Mouse (Mus musculus) layer of hippocampus, postnatal 10 days (tissue): ENCODE measurements around the gene Sppl2b. TPM values are rescaled to one million over a fixed set of nuclear protein-coding genes. Genes with fewer than 3 reads are reported as not detected.
"Not testable (repeated sequence)": the region's sequence is repeated elsewhere in the genome, so short reads cannot be mapped to it uniquely, and the experiment has no call there.

Source experiments
- DNase-seq, 2 experiments: peaks; one replicate each; pipeline ENCODE4 v3.0.0; 2021; ENCODE audit warnings: low spot score in 2 of 2
- total RNA-seq, 2 experiments: library from RNA; stranded (reverse); gene quantifications; 2 replicates each; pipeline ENCODE4 v1.2.3; 2021

The Sppl2b gene
- total RNA-seq, 2 experiments from 2014 or later = 80.4 to 97.8 TPM

DNA sequence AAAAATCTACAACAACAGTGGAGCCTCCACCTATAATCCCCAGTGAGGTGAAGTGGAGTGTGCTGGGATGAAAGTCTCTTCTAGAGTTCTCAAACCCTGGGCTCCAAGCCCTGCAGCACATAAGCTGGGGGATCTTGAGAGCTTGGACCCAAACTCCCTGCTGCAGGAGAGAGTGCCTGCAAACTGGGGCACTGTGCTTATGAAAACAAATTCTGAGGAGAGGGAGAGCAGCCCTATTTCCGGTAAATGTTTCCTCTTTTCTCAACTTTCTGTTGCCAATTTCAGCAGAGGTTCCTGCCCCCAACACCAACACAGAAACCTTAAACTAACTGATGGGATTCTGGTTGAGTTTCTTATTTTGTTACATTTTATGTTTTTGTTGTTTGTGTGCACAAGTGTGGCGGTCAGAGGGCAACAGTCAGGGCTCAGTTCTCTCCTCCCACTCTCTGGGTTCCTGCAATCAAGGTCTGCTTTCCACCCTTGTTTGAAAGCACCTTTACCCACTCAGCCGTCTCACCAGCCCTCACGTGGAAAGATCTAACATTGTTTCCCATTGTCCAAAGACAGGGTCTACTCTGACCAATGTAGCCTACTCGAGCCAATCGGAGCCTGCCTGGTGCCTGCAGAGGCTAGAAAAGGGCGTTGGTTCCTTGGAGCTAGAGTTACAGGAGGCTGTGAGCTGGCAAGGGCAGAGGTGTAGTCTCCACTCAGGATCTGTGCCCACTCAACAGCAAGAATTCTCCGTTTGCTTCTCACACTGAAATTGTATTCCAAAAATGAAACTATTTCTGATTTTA is 31.0 kb upstream of the Sppl2b start:
- no peak for DNase-seq

DNA sequence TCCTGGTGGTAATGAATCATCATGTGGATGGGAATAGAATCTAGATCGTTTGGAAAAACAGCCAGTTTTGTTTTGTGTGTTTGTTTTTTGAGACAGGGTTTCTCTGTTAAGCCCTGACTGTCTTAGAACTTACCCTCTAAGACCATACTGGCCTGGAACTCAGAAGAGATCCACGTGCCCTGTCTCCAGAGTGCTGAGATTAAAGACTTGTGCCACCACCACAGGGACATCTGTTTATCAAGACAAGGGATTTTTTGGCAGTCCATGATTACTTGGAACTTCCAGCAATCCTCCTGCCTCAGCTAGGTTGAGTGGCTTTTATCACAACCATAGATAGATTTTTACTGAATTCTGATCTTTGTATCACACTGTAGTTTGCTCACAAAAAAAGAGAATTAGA is 30.2 kb upstream of the Sppl2b start:
- no peak for DNase-seq

DNA sequence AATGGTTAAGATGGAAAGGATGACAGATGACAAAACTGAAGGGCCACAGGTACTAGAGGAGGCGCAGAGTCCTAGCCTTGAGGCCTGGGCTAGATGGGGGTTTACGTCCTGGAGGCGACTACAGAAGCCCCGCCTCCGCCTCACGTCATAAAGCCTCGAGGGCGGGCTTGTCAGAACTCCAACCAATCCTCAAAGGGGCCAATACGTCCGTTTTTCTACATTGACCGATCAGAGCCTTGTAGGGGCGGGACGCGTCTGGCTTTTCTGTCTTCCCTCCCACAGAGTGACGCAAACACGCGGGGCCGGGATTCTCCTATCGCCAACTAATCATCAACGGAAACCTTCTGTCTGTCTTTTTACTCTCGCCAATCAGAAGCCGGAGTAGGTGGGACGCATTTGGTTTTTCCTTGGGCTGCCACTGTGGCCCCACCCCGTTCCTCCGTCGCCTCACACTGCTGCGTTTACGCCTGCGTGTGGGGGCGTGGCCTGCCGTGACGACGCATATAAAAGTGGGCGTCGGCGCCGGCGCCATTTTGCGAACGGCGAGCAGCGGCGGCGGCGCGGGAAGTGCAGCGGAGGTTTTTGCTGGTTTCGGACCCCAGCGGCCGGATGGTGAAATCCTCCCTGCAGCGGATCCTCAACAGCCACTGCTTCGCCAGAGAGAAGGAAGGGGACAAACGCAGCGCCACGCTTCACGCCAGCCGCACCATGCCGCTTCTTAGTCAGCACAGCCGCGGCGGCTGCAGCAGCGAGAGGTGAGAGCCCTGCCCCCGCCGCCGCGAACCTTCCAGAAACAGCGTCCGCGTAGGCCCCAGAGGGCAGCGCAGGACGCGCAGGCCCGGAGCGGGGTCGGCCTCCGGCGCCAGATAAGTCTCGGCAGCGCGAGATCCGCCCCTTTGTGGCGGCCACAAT is 28.7 kb upstream of the Sppl2b start, which contains the start of gene Oaz1:
Gene Oaz1 (plus strand): TSS at position 506 of the 912 bp plus-strand sequence.
- DNase-seq = peak; percentile 97 to 99

DNA sequence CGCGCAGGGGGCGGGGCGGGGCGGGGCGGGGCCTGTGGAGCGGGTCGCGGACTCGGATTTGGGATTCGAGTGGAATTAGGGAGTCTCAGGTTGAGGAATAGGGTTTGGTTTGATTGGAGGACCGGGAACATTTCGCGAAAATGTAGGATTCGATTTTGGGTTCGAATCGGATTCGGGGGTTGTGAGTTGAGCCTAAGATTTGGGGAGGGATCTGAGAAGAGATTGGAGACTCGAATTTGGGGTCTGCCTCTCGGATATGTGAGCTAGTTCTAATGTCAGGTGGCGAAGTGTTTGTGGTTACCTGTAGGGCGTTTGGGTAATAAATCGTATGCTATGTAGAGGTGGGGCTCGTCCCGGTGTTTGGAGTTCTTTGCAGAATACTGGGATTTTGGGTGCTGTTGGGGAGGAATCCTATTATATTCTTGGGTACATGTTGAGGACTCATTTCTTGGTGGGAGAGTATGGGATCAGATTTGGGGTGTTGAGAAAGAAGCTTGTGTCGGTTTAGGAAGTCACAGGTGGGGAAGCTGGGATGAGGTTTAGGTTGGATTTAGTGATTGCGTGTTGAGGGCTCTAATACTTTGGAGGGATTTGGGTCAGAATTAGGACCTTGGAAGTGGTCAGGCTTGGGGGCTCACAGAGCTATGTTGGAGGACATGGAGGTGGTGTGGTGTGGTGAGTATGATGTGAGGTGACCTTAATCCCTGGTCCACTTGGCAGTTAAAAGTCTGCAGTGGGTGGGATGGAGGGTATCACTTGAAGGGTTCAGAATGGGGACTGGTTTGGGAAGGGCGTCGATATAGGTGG is 27.8 kb upstream of the Sppl2b start:
- no peak for DNase-seq

DNA sequence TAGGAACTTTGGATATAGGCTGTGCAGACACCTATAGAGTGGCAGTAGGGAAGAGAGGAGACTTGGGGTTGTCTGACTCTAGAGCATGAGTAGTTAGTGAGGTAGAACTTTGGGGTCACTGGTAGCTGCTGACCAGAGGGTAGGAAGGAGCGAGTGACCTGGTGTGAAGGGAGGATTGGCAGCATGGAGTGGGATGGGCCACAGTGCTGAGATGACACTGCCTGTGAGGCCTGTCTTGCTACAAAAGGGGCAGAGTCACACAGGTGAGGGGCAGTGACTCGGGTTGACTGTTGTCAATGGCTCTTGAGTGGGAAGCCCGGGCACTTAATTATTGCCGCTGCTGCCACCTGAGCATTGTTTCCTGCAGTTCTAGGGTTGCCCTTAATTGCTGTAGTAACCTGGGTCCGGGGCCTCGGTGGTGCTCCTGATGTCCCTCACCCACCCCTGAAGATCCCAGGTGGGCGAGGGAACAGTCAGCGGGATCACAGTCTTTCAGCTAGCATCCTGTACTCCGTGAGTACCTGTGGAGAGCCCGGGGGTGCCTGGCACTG is 27.1 kb upstream of the Sppl2b start:
- DNase-seq = no peak

DNA sequence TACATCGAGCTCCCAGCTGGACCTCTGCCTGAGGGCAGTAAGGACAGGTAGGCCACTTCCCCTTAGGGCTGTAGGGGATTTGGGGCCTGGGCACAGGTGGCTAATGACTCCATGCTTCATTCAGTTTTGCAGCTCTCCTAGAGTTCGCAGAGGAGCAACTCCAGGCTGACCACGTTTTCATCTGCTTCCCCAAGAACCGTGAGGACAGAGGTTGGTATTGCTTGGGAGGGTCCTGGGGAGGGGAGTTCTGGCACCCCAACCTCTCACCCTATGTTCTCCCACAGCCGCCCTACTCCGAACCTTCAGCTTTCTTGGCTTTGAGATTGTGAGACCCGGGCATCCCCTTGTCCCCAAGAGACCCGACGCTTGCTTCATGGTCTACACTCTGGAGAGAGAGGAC is 26.5 kb upstream of the Sppl2b start:
- DNase-seq = not testable (repeated sequence)

DNA sequence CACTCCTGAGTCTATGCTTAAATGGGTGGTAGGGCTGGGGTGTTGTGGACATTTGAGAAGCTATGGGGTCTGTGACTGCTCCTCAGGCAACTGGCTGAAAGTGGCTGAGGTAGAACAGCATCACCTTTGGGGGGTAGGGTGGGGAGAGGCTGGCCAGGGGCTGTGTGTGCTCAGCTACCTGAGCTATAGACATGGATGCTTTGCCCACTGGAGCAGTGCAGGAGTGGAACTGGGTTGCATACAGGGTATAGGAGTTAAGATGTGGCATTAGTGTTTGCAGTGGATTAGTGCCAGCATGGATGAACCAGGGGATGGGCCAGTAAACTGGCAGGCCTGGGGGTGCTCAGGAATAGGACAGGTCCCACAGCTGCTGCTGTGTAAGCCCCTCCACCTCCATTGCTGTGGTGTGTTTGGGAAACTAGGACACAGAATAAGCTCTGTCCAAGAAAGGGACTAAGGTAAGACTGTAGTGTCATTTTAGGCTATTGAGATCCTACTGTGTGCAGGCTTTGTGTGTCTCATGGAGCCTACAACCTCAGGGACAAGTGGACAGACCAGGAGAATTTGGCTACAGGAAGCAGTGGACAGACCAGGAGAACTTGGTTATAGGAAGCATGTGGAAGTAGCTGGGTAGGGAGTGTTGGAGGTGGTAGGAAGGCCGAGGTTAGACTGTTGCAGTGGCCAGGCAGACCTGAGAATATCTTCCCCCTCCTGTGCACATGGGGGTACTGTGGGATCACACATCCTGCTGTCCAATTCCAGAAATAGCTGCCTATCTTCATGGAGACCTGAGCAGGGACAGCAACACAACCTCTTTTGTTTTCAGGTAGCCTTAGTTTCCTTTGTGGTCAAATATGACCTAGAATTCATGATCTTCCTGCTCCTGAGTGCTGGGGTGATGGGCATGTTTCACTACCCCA is 25.5 kb upstream of the Sppl2b start:
- no peak for DNase-seq

DNA sequence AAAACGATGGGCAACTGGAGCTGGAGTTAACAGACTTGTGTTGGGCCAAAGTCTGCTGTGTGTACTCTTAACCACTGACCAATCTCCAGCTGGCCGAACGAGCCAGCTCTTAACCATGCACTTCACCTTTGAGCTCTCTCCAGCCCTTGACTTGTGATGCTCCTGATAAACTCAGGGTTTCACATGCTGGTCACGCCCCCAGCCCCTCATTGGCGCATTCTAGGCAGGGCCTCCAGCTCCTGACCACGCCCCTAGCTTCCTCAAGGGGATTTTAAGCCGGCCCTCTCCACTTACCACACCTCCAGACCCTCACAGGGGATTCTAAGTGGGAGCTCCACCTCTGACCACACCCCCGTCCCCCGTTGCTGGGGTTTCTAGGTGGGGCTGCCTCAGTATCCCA is 23.9 kb upstream of the Sppl2b start:
- DNase-seq = no peak

DNA sequence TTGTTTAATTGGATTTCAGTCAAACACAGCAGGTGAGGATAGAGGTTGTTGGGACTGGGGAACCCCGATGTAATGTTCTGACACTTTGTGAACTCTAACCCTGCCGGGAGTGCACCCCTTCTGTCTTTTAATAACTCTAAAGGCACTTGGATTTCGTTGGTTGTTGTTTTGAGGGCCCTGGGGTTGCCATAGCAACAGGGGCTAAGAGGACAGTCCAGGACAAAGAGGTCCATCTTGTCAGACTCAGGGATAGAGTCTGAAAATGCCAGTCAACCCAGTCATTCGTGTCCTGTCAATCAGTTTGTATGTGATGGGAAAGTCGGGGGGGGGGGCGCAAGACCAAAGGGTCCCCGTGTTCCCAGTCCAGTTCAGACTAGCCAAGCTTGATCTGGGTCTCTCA is 22.3 kb upstream of the Sppl2b start:
- DNase-seq = no peak

DNA sequence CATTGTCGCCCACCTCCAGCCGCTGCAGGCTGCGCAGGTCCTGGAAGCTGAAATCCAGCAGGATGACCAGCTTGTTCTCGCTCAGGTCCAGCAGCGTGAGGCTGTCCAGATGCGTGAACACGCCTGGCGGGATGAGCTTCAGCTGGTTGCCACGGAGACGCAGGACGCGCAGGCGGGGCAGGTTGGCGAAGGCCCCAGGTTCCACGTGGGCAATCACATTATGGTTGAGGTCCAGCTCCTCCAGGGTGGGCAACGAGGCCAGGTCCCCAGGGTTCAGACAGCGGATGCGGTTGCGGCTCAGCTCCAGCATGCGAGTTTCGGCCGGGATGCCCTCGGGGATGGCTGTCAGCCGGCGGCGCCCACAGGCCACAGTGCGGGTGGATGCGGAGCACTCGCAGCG is 19.5 kb upstream of the Sppl2b start:
- DNase-seq = no peak

DNA sequence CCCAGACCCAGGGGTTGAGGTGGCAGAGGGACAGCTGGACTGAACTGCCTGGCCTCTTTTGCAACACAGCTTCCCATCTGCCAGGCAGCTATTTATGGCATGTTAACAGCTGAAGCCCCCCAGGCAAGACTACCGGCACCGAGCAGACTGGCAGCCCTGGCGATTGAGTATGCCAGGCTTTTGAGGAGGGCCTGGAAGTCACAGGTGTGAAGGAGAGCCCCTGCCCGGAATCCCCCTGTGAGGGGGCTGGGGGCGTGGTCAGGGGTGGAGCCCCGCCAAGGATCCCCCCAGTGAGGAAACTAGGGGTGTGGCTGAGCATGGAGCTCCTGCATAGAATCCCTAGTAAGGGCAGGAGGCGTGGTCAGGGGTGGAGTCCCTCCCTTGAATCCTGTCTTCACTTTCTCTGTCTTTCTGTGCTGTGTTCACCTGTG is 18.1 kb upstream of the Sppl2b start:
- DNase-seq = no peak

DNA sequence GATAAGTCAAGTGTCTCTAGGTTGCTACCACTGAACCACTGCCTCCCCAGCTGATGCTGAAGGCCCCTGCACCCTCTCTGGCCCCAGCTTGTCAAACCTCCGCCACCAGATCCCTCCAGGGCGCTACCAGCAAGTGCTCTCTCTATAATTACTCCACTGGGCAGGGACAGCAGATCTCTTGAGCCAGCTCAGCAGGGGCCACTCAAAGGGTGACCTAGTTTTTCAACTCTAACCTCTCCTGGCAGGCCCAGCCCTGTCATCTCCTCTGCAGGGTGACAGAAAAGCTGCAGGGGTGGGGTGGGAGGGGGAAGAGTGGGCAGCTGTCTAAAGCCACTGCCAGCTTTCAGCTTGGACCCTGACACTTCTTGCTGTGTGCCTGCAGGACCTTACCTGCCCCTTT is 17.2 kb upstream of the Sppl2b start:
- DNase-seq = no peak

DNA sequence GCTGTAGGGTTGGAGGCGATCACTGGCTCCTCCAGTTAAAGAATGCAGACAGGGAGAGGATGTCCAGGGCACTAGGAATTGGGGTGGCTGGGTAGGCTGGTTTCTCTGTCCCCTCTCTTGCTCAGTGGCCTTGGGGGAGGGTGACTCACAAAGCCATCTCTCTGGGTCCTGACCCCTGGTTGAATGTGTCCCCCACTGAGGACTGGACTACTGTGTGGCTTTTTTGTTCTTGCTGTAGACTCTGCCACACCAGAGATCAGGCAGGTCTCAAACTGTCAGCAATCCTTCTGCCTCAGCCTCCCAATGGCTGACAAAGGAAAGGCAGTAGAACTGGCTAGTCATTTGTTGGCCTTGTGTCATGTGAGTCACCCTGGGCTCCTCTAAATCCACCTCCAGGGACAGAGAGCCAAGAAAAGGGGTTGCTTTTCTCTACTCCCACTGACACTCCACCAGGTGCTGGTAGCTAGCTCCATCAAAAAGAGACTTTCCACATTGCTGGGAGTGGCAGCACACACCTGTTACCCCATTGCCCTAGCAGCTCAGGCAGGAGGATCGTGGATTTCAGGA is 16.6 kb upstream of the Sppl2b start:
- DNase-seq = no peak

DNA sequence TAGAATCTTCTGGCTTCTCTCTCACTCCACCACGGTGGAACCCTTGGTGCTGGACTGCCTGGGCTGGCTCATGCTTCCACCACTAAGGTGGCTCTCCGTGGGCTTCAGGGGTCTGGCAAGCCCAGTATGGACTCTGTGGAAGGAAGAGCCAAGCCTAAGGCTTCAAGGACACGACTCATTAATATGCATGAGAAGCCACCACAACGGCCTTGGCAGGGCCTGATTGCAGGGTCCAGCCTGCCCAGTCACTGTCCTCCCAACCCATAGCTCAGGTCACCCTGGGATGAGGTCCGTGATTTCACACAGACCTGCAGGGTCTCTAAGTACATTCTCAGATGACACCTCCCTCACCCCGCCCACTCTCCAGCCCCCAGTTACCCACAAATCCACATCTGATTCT is 15.2 kb upstream of the Sppl2b start:
- no peak for DNase-seq

DNA sequence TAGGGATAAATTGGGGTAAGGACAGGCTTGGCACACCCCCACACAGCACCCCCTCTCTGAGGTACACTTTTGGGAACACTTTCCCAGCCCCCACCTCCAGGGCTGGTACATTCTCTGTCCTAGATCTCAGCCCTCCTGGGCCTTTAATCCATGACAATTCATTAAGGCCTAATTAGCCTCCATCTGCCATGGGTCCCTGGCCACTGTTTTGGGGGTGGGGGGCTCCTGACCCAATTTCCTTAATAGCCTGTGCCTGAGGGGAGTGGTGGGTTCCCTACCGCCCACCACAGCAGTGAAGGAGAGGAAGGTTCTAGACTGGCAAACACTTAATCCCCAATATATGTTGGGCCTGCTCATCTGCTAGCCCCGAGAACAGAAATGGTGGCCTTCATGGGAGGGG is 13.4 kb upstream of the Sppl2b start:
- no peak for DNase-seq

DNA sequence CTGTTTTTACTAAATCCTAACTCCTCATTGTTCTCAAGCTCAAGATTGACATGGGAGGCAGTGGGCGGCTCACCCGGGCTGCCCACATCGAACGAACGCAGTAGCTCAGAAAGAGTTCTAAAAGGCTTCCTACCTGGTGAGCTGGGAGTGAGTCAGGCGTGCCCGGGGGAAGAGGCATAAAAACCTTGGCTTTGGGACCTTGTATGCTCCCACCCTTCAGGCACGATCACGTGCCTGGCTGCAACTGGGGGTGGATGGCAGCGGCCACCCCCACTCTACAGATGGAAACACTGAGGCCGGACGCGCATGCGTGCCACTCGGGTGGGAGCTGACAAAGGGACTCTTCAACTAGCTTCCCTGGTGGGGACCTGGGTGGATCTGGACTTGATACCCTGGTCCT is 12.7 kb upstream of the Sppl2b start:
- no peak for DNase-seq

DNA sequence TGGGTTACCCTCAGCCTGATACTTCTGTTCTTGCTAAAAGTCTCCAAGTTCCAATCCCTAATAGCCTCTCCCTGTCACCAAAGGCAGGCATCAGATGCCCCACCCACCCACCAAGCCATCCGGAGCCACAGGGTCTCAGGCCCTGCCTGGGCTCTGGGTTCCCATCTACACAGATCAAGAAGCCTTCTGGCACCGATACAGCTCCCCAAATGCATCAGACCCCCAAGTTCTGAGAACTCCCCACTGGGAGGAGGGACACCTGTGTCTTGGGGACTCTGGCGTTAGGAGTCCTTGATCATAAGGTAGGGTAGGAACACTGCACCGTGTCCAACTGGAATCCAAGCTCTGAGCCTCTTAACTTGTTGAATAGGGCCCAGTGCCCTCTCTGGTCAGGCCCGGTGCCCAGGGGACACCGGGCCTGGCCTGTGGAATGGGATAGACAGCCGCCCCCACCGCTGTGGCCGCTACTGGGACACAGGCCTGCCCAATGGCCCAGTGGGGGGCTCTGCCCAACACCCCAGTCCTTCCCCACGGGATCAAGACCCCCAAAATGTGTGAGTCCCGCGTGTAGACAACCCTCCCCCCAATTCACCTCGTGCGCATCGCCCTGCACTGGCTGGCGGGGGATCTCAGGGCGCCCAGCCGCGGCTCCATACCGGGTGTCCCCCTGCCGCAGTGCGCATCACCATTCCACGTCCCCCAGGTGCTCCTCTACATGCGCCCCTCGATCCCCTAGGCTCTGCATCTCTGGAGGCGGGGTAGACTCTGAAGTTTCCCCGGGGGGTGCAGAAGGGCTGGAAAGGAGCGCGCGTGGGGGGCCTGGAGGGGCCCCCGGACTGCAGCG is 11.8 kb upstream of the Sppl2b start:
- DNase-seq = no peak

DNA sequence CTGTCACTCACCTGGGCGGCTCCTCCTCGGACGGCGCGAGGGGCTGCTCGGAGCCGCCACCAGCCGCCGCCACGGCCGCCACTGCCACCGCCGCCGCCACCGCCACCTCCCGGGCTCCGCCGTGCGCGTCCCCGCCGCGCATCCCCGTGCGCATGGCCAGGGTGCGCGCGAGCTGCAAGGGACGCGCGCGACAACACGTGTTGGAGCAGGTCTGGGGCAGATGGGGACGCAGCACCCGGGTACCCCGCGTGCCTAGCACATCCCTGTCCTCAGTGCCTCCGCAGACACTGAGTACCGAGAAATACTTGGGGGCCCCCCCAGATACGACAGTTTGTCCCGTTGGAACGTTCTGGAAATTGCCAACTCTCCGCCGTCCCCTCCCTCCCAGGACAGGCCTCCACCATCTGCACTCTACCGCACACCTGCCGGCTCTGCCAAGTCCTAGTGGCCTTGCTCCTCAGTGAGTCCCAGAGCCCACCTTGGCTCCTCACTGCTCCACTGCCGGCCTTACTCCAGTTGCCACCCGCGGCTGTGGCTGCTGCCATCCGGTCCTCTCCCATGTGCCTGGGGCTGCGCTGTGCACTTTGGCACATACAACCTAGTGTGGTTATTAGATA is 11.0 kb upstream of the Sppl2b start, which contains the start of gene Lingo3:
Gene Lingo3 (minus strand): TSS at position 109 of the 617 bp plus-strand sequence.
- peak; percentile 66 to 76 for DNase-seq
